Mouse (Mus musculus) neural tube, embryonic 13.5 days (tissue): ENCODE results near the gene Olfml2a. TPM values are rescaled to one million over a fixed set of nuclear protein-coding genes. Genes with fewer than 3 reads are reported as not detected.

Experiments
- ATAC-seq: fragments of 200-750 bp; cut with Nextera tagmentation; 2 replicates; pipeline ENCODE4 v1.8.0; 2017; ENCODE audit warnings: low read depth, mild to moderate bottlenecking, moderate TSS enrichment, moderate library complexity
- H3K27ac ChIP-seq: fragments of 300-500 bp; sonication (generic); replicated peaks from 2 replicates; pipeline ENCODE4 v1.5.1; 2015; ENCODE audit warnings: moderate library complexity, mild to moderate bottlenecking, inconsistent platforms
- H3K27me3 ChIP-seq: fragments of 300-500 bp; sonication (generic); 2 replicates; pipeline ENCODE4 v1.6.1; 2015; ENCODE audit warnings: mild to moderate bottlenecking, inconsistent platforms
- H3K36me3 ChIP-seq: fragments of 300-500 bp; sonication (generic); 2 replicates; pipeline ENCODE4 v1.6.1; 2015; ENCODE audit warnings: mild to moderate bottlenecking, inconsistent platforms
- H3K4me1 ChIP-seq: fragments of 300-500 bp; sonication (generic); replicated peaks from 2 replicates; pipeline ENCODE4 v1.6.1; 2015; ENCODE audit warnings: inconsistent platforms
- H3K4me2 ChIP-seq: fragments of 300-500 bp; sonication (generic); 2 replicates; pipeline ENCODE4 v1.6.1; 2015; ENCODE audit warnings: inconsistent platforms, mild to moderate bottlenecking, moderate library complexity
- H3K4me3 ChIP-seq: fragments of 300-500 bp; sonication (generic); 2 replicates; pipeline ENCODE4 v1.5.1; 2015; ENCODE audit warnings: mild to moderate bottlenecking, inconsistent platforms
- H3K9ac ChIP-seq: fragments of 300-500 bp; sonication (generic); 2 replicates; pipeline ENCODE4 v1.6.1; 2015; ENCODE audit warnings: moderate library complexity, mild to moderate bottlenecking, inconsistent platforms
- H3K9me3 ChIP-seq: fragments of 300-500 bp; sonication (generic); 2 replicates; pipeline ENCODE4 v1.6.1; 2016; ENCODE audit warnings: inconsistent platforms
- WGBS: fragments of 180-500 bp; shearing (Covaris S2); methylation state at CpG from one replicate; pipeline ENCODE4 v1.1.7; 2015; 5-methylcytosine and 5-hydroxymethylcytosine counted together
- polyA plus RNA-seq: library from polyadenylated mRNA; unstranded; fragments of >200 nt; fragmentation: Nextera tagmentation; extraction: Ambion mirVana; gene quantifications from 2 replicates; pipeline ENCODE4 v1.2.1, GENCODE M21; 2015

The Olfml2a gene
- polyA plus RNA-seq, 1 experiment from 2014 or later = 14.6 TPM

DNA sequence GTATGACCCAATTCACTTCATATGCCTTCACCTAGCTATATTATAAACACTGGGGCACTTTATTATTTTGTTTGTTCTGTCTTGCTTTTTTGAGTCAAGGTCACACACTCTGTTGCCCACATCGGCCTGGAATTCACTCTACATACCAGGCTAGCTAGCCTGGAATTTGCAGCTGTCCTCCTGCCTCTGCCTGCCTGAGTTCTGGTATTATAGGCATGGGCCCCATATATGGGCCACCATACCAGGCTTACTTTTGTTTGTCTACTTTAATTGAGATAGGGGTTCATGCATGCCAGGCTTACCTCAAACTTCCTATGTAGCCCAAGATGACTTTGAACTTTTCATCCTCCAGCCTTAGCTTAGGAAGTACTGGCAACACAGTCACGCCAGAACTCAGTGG lies 10.1 kb downstream of the Olfml2a start:
- Histone ChIP-seq H3K4me1 (no peaks in the 10 kb centered on the region), H3K9ac (no peak overlapping the region), H3K4me3 (no peak overlapping the region), H3K27me3 (no peaks in the 10 kb centered on the region), H3K36me3 (no peaks in the 10 kb centered on the region), H3K4me2 (no peak overlapping the region), H3K27ac (no peak overlapping the region), H3K9me3 (no peaks in the 10 kb centered on the region)
- no peak for ATAC-seq
- WGBS = 88% methylated on average over 2 of the region's 2 CpGs

DNA sequence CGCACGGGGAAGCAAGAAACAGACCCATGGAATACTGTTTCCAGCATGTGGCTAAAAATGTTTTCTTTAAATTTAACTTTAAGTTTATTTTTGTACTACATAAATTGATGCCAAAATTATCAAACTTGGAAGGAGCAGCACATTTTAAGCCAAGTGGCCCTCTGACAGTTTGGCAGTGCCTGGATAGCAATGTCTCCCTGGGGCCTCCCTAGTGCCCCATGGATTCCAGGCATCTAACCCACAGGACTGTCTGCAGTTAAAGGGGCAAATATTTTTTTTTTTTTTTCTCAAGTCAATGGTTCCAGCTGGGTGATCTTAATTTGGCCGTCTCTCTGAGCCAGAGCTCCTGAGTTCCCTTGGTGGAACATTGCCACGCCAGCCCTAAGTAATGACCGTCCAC lies 11.4 kb downstream of the Olfml2a start:
- Histone ChIP-seq H3K36me3 (no peaks in the 10 kb centered on the region), H3K4me2 (no peak overlapping the region), H3K4me1 (no peaks in the 10 kb centered on the region), H3K9ac (no peak overlapping the region), H3K9me3 (no peaks in the 10 kb centered on the region), H3K4me3 (no peak overlapping the region), H3K27ac (no peak overlapping the region), H3K27me3 (no peaks in the 10 kb centered on the region)
- WGBS = 90% methylated on average over 5 of the region's 5 CpGs
- ATAC-seq = no peak

- ATAC-seq = no peak
- H3K27me3 ChIP-seq = no peaks in the 10 kb centered on the region
- H3K9me3 ChIP-seq = no peaks in the 10 kb centered on the region
- WGBS = 44% methylated on average over 2 of the region's 2 CpGs
- no peaks in the 10 kb centered on the region for H3K4me1 ChIP-seq
- no peaks in the 10 kb centered on the region for H3K36me3 ChIP-seq
- no peak overlapping the region for H3K9ac ChIP-seq
- H3K4me3 ChIP-seq = no peak overlapping the region
- no peak overlapping the region for H3K27ac ChIP-seq
- H3K4me2 ChIP-seq = no peak overlapping the region
Measured at GRCm38 (mm10) chr2:38943977-38944376, 12.2 kb downstream of the Olfml2a start.

DNA sequence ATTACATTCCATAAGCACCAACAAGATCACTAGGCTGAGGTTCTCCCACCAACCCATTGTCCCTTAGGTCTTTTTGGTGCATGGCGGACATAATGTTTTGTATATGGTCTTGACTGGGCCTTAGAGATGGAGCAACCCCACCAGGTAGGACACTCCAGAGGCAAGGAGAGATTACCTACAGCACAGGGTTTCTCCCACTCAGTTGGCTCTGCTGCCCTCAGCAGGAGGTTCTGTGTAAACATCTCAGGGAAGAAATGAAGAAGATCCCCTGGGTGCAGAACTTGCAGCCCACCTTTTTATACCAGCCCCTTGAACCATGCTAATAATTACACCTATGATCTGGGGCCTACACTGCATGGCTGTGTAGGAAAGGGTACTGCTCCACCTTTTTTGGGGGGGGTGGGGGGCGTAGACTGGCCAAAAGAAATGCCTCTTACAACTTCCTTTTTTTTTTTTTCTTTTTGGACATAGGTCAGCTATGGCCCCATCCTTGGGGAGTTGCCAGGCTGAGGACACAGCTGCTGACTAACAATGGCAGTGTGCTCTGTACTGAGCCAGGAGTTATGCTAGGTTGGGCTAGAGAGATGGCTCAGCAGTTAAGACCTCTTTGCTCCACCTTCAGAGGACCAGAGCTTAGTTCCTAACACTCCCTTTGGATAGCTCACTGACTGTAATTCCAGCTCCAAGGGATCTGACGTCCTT lies 12.8 kb downstream of the Olfml2a start:
- Histone ChIP-seq H3K27me3 (no peaks in the 10 kb centered on the region), H3K4me3 (no peak overlapping the region), H3K4me1 (no peaks in the 10 kb centered on the region), H3K9ac (no peak overlapping the region), H3K36me3 (no peaks in the 10 kb centered on the region), H3K4me2 (no peak overlapping the region), H3K27ac (no peak overlapping the region), H3K9me3 (no peaks in the 10 kb centered on the region)
- no peak for ATAC-seq
- WGBS = 84% methylated on average over 3 of the region's 3 CpGs

- no peak overlapping the region for H3K4me2 ChIP-seq
- H3K36me3 ChIP-seq = no peaks in the 10 kb centered on the region
- no peaks in the 10 kb centered on the region for H3K9me3 ChIP-seq
- no peak overlapping the region for H3K4me3 ChIP-seq
- H3K9ac ChIP-seq = no peak overlapping the region
- 78% methylated on average over 7 of the region's 7 CpGs for WGBS
- no peak overlapping the region for H3K27ac ChIP-seq
- no peak for ATAC-seq
- 0 out of 2 replicates have a peak, but pooled peaks cover 5% of the 10 kb centered on the region for H3K4me1 ChIP-seq
- no peaks in the 10 kb centered on the region for H3K27me3 ChIP-seq
Measured at GRCm38 (mm10) chr2:38947566-38947965, 15.8 kb downstream of the Olfml2a start.

DNA sequence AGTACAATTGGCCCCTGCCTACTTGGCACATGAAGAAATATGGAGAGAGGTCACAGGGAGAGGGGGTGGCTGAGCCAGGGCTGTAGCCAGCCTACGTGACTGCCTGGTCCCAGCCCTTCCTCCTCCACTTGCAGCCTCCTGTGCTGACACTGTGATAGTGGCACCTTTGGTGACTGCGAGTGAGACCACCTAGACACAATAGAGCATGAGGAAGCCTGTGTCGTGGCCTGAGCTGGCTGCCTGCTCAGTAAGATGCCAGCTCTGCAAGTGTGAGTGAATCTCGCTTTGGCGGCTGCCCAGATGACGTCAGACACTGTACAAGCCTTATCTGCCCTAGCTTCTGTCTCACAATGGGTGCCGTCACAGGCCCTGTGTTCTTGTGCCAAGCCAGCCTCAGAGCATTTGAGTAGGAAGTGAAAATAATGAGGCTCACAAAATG lies 18.5 kb downstream of the Olfml2a start:
- no peak overlapping the region for H3K4me2 ChIP-seq
- 67% methylated on average over 7 of the region's 7 CpGs for WGBS
- no peak overlapping the region for H3K9ac ChIP-seq
- H3K36me3 ChIP-seq = no peaks in the 10 kb centered on the region
- no peaks in the 10 kb centered on the region for H3K27me3 ChIP-seq
- H3K4me1 ChIP-seq = 0 out of 2 replicates have a peak, but pooled peaks cover 5% of the 10 kb centered on the region
- H3K4me3 ChIP-seq = no peak overlapping the region
- peak; percentile 65; the same call in 1 of the 2 replicates for ATAC-seq
- H3K27ac ChIP-seq = no peak overlapping the region
- no peaks in the 10 kb centered on the region for H3K9me3 ChIP-seq

DNA sequence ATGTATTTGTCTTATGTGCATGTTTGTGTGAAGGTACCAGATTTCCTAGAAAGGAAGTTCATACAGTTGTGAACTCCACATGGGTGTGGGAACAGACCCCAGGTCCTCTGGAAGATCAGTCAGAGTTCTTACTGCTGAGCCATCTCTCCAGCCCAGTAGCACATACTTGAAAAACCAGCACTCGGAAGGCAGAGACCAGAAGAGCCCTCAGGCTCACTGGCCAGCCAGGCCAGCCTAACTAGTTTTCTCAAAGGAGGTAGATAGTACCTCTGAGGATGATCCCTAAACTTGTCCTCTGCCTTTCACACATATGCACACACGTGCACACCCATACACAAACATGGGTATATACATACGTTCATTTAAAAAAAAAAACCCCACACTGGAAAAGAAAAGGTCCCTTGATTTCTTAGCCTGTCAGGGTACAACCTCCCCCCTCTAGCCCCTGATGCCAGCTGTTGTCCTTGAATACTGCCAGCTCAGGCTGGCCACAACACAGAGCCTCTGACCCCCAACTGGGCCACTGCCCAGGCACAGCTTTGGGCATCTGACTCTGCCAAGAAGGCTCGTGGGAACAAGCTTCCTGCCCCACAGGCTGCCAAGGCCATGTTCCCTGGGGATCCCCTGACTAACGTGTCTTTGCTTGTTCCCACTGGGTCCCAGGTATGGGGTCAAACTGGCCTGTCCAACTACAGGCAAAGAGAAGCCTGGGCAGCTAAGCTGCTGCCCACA lies 21.5 kb downstream of the Olfml2a start:
- 76% methylated on average over 5 of the region's 5 CpGs for WGBS

DNA sequence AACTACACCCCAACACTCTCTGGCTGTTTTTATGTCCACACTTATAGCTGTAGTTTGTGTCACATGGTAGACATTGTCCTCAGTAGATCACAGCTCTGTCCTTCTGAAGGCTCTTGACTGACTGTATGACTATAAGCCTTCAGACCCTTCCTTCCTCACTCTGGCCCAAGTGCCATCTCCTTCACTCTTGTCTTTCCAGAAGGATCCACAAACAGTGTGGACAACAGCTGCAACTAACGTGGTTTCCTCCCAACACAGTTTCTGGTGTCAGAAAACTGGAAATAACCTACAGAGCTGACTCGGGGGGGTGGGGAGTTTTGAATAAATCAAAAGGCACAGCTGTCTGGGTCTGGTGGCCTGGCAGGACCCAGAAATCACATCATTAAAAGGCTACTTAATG lies 24.3 kb downstream of the Olfml2a start:
- no peak overlapping the region for H3K27ac ChIP-seq
- H3K9me3 ChIP-seq = no peaks in the 10 kb centered on the region
- 79% methylated on average over 2 of the region's 2 CpGs for WGBS
- no peaks in the 10 kb centered on the region for H3K4me1 ChIP-seq
- H3K4me3 ChIP-seq = no peak overlapping the region
- no peak for ATAC-seq
- no peaks in the 10 kb centered on the region for H3K36me3 ChIP-seq
- H3K9ac ChIP-seq = no peak overlapping the region
- no peaks in the 10 kb centered on the region for H3K27me3 ChIP-seq
- no peak overlapping the region for H3K4me2 ChIP-seq

More for the DNA sequence above, 21.5 kb downstream of the Olfml2a start:
- H3K4me2 ChIP-seq = no peak overlapping the region
- H3K36me3 ChIP-seq = no peaks in the 10 kb centered on the region
- no peak overlapping the region for H3K4me3 ChIP-seq
- H3K9me3 ChIP-seq = no peaks in the 10 kb centered on the region
- H3K27ac ChIP-seq = no peak overlapping the region
- ATAC-seq = no peak
- H3K27me3 ChIP-seq = no peaks in the 10 kb centered on the region
- H3K9ac ChIP-seq = no peak overlapping the region
- H3K4me1 ChIP-seq = 0 out of 2 replicates have a peak, but pooled peaks cover 5% of the 10 kb centered on the region

DNA sequence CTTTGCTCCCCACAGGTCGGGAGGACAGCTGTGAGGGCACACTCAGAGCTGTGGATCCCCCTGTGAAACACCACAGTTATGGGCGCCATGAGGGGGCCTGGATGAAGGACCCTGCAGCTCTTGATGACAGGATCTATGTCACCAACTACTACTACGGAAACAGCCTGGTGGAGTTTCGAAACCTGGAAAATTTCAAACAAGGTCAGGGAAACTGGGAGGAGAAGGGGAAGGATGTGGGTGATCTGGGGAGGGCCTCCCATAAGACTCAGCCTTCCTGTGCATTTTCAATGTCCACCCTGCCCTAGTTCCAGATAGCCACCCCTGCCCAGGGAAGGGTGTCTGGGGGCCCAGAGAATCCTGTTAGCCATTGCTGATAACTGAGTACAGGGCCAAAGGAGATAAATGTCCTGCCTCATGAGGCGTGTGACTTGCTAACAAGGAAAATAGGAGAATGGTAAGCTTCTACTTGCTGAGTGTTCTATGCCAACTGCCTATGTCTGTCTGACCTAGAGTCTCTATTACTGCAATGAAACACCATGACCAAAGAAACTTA lies 26.0 kb downstream of the Olfml2a start:
- WGBS = 87% methylated on average over 5 of the region's 5 CpGs
- H3K27ac ChIP-seq = no peak overlapping the region
- H3K27me3 ChIP-seq = no peaks in the 10 kb centered on the region
- no peaks in the 10 kb centered on the region for H3K36me3 ChIP-seq
- H3K9me3 ChIP-seq = no peaks in the 10 kb centered on the region
- no peaks in the 10 kb centered on the region for H3K4me1 ChIP-seq
- ATAC-seq = no peak
- no peak overlapping the region for H3K9ac ChIP-seq
- H3K4me2 ChIP-seq = no peak overlapping the region
- no peak overlapping the region for H3K4me3 ChIP-seq

DNA sequence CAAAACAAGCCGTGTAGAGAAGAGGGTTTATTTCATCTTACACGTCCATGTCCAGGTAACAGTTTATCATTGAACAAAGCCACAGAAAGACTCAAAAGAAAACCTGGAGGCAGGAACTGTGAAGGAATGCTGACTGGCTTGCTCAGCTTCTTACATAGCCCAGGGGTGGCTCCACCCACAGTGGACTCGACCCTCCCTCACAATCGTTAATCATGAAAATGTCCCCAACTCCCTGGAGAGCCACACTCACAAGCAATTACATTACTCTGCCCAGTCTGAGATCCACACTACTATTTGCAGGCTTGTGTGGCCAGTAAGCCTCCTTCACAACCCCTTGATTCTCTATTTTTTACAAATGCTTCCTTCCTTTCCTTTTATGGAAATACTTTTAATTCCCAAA lies 32.4 kb downstream of the Olfml2a start:
- H3K36me3 ChIP-seq = no peaks in the 10 kb centered on the region
- no peaks in the 10 kb centered on the region for H3K9me3 ChIP-seq
- ATAC-seq = peak; percentile 56; the same call in 1 of the 2 replicates
- no peaks in the 10 kb centered on the region for H3K27me3 ChIP-seq
- no peak overlapping the region for H3K4me2 ChIP-seq
- no peak overlapping the region for H3K4me3 ChIP-seq
- WGBS = 21% methylated on average over 4 of the region's 4 CpGs
- no peak overlapping the region for H3K27ac ChIP-seq
- no peak overlapping the region for H3K9ac ChIP-seq
- H3K4me1 ChIP-seq = peaks cover 3% of the 10 kb centered on the region; the same call in 1 of the 2 replicates

DNA sequence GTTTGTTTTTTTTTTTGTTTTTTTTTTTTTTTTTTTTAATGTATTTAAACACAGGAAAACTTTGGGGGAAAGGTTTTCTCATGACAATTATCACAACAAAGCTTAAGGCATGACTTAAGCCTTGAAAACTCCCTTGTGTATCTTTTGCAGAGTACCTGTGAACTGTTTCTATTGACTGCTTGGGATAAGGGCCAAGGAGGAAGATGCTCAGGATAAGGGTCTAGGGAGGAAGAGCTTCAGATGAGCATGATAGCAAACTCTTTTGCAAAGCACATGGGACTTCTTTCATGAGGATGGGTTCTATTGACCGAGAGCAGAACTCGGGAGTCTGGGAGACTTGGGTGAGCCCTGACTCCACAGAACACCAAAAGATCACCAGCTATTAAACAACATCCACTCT lies 37.9 kb downstream of the Olfml2a start:
- Histone ChIP-seq H3K4me2 (no peak overlapping the region), H3K9me3 (no peaks in the 10 kb centered on the region), H3K4me1 (no peaks in the 10 kb centered on the region), H3K27me3 (no peaks in the 10 kb centered on the region), H3K27ac (no peak overlapping the region), H3K4me3 (no peak overlapping the region), H3K36me3 (no peaks in the 10 kb centered on the region), H3K9ac (no peak overlapping the region)
- ATAC-seq = no peak
- 94% methylated on average over 2 of the region's 2 CpGs for WGBS

DNA sequence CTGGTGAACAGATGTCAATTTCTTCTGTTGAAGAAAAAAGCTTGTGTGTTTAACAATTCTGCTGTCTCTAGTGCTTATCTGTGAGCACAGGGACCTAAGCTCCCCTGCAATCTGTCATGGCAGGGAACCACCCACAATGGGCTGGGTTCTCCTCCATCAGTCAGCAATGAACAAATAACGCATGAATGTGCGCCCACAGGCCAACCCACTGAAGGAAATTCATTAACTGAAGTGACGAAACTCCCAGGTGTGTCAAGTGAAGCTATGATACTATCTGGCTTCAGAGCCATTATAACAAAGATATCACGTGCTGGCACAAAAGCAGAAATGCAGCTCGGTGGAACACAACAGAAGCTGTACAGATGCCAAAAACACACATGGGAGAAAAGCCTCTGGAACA lies 38.3 kb downstream of the Olfml2a start:
- no peak overlapping the region for H3K4me3 ChIP-seq
- H3K27ac ChIP-seq = no peak overlapping the region
- no peak overlapping the region for H3K9ac ChIP-seq
- H3K9me3 ChIP-seq = no peaks in the 10 kb centered on the region
- H3K36me3 ChIP-seq = no peaks in the 10 kb centered on the region
- WGBS = 86% methylated on average over 5 of the region's 5 CpGs
- H3K27me3 ChIP-seq = no peaks in the 10 kb centered on the region
- ATAC-seq = no peak
- H3K4me2 ChIP-seq = no peak overlapping the region
- H3K4me1 ChIP-seq = no peaks in the 10 kb centered on the region
